Mouse (Mus musculus) small intestine, adult 2 months (tissue): Measurements from ENCODE around the gene Hapln1. TPM values are rescaled to one million over a fixed set of nuclear protein-coding genes. Genes with fewer than 3 reads are reported as not detected.

Source experiments
- H3K27ac ChIP-seq: fragments of 200-500 bp; 2 replicates; pipeline ENCODE4 v1.5.1; 2012; ENCODE audit warnings: low read depth, low read length, control low read depth, inconsistent platforms; ENCODE audit not compliant: insufficient read depth
- H3K27me3 ChIP-seq: fragments of 200-500 bp; 2 replicates; pipeline ENCODE4 v1.6.1; 2012; ENCODE audit warnings: mild to moderate bottlenecking, moderate library complexity, low read length, inconsistent platforms; ENCODE audit not compliant: control insufficient read depth, insufficient read depth
- H3K36me3 ChIP-seq: fragments of 200-500 bp; 2 replicates; pipeline ENCODE4 v1.6.1; 2012; ENCODE audit warnings: mild to moderate bottlenecking, low read length, control low read depth, inconsistent platforms; ENCODE audit not compliant: control insufficient read depth, insufficient read depth
- H3K4me1 ChIP-seq: fragments of 200-500 bp; 2 replicates; pipeline ENCODE4 v1.6.1; 2012; ENCODE audit warnings: low read length, inconsistent platforms, mixed read lengths; ENCODE audit not compliant: control insufficient read depth, insufficient read depth, insufficient read length
- H3K4me3 ChIP-seq: fragments of 200-500 bp; 2 replicates; pipeline ENCODE4 v1.5.1; 2012; ENCODE audit warnings: low read depth, mild to moderate bottlenecking, control low read depth, inconsistent platforms, low read length, moderate library complexity
- CTCF ChIP-seq: fragments of 200-500 bp; IDR thresholded peaks from 2 replicates; pipeline ENCODE4 v1.5.1; 2012; ENCODE audit warnings: low read depth, mild to moderate bottlenecking, control low read depth, inconsistent platforms, low read length, moderate library complexity, mixed read lengths; ENCODE audit not compliant: insufficient replicate concordance, insufficient read length; ENCODE audit errors: extremely low read depth
- POLR2A ChIP-seq: fragments of 200-500 bp; IDR thresholded peaks from 2 replicates; pipeline ENCODE4 v1.6.1; 2012; ENCODE audit warnings: low read depth, mild to moderate bottlenecking, control low read depth, inconsistent platforms, low read length, moderate library complexity
- WGBS: fragments of 180-500 bp; shearing (Covaris S2); methylation state at CpG from one replicate; pipeline ENCODE4 v1.1.7; 2018; 5-methylcytosine and 5-hydroxymethylcytosine counted together
- polyA plus RNA-seq: library from polyadenylated mRNA; depleted of rRNA; stranded (reverse); fragments of >200 nt; gene quantifications from 2 replicates; pipeline ENCODE4 v1.2.3, GENCODE M21; 2012

The Hapln1 gene
- polyA plus RNA-seq, 1 experiment, result not detected

- TF ChIP-seq CTCF (no peak), POLR2A (no peak)
- H3K4me1 ChIP-seq, result no peaks in the 10 kb centered on the region
- no peaks in the 10 kb centered on the region for H3K36me3 ChIP-seq
- no peaks in the 10 kb centered on the region for H3K27me3 ChIP-seq
- no peak overlapping the region for H3K4me3 ChIP-seq
- no peak overlapping the region for H3K27ac ChIP-seq
Observed at GRCm38 (mm10) chr13:89597354-89597753, 57.8 kb downstream of the Hapln1 start.

GRCm38 (mm10) chr13:89600466-89600865, 60.9 kb downstream of the Hapln1 start:
- Histone ChIP-seq H3K27me3 (no peaks in the 10 kb centered on the region), H3K36me3 (no peaks in the 10 kb centered on the region), H3K27ac (no peak overlapping the region), H3K4me3 (no peak overlapping the region), H3K4me1 (no peaks in the 10 kb centered on the region)
- no peak for TF ChIP-seq CTCF
- no peak for TF ChIP-seq POLR2A
- WGBS, result 38% methylated on average over 7 of the region's 7 CpGs

- 88% methylated on average over 3 of the region's 3 CpGs for WGBS
- no peak overlapping the region for H3K27ac ChIP-seq
- TF ChIP-seq POLR2A, result no peak
- TF ChIP-seq CTCF, result no peak
Observed at GRCm38 (mm10) chr13:89603336-89603735, 63.7 kb downstream of the Hapln1 start.

GRCm38 (mm10) chr13:89607399-89607798, 67.8 kb downstream of the Hapln1 start:
- TF ChIP-seq CTCF, result no peak
- TF ChIP-seq POLR2A, result no peak
- Histone ChIP-seq H3K4me1 (no peaks in the 10 kb centered on the region), H3K27me3 (no peaks in the 10 kb centered on the region), H3K36me3 (no peaks in the 10 kb centered on the region), H3K27ac (no peak overlapping the region), H3K4me3 (no peak overlapping the region)
- 77% methylated on average over 3 of the region's 3 CpGs for WGBS

More at GRCm38 (mm10) chr13:89603336-89603735, 63.7 kb downstream of the Hapln1 start:
- H3K27me3 ChIP-seq, result no peaks in the 10 kb centered on the region
- no peaks in the 10 kb centered on the region for H3K4me1 ChIP-seq
- H3K4me3 ChIP-seq, result no peak overlapping the region
- H3K36me3 ChIP-seq, result no peaks in the 10 kb centered on the region

- Histone ChIP-seq H3K27me3 (no peaks in the 10 kb centered on the region), H3K36me3 (no peaks in the 10 kb centered on the region), H3K27ac (no peak overlapping the region), H3K4me1 (no peaks in the 10 kb centered on the region), H3K4me3 (no peak overlapping the region)
- TF ChIP-seq CTCF, result no peak
- TF ChIP-seq POLR2A, result no peak
- WGBS, result 64% methylated on average over 3 of the region's 3 CpGs
Observed at GRCm38 (mm10) chr13:89619064-89619463, 79.5 kb downstream of the Hapln1 start.

DNA sequence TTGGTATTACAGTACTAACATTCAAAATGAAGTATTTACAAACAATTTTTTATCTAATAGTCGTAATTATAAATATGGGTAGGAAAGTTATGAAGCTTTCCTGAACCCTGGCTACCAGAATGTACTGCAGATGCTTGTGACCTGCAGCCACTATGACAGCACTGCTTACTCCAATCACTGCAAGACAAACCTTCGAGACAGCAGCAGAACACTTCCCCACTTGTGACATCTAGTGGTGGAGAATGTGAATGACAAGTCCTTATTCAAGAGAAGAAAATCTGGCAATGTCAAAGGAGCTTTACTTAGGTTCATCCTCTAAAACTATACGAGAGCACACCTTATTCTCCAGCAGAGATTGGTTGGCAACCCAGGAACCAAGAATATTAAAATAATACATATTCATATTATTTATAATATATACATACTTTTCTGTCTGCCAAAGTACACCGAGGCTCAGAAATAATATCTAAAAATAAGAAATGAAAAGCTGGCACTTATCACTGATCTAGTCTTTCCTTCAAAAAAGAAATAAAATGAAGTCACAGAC, 94.6 kb downstream of the Hapln1 start:
- H3K36me3 ChIP-seq, result no peaks in the 10 kb centered on the region
- H3K27ac ChIP-seq, result no peak overlapping the region
- no peaks in the 10 kb centered on the region for H3K27me3 ChIP-seq
- 27% methylated on average over 4 of the region's 4 CpGs for WGBS
- no peak overlapping the region for H3K4me3 ChIP-seq
- TF ChIP-seq POLR2A (no peak), CTCF (peak; percentile 20; the same call in 1 of the 2 replicates)
- no peaks in the 10 kb centered on the region for H3K4me1 ChIP-seq

DNA sequence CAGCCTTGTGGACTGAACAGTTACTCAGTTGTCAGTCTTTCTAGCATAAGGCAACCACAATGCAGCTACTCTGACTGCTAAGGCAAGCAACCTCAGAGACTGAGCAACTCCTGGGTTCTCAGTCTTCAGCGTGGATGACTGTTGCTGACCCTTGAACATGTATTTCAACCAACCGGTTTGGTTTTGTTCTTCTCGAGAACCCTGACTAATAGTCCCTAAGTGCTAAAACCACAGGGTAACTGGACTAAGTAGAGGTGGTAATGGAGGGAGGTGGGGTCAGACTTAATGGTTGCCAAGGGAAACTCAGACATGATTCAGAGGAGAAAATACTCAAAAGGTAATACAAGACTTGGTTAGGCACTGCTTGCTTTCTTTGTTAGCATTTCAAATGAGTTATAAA, 97.4 kb downstream of the Hapln1 start:
- Histone ChIP-seq H3K4me3 (no peak overlapping the region), H3K27ac (no peak overlapping the region), H3K36me3 (no peaks in the 10 kb centered on the region), H3K4me1 (no peaks in the 10 kb centered on the region), H3K27me3 (no peaks in the 10 kb centered on the region)
- WGBS, result 47% methylated on average over 3 of the region's 3 CpGs
- TF ChIP-seq POLR2A (no peak), CTCF (no peak)
